Mouse (Mus musculus): ENCODE data around the gene Nbeal2.
A peak's percentile ranks its signal among the peaks of the same experiment; 100 is the strongest.

Gene Nbeal2

DNA sequence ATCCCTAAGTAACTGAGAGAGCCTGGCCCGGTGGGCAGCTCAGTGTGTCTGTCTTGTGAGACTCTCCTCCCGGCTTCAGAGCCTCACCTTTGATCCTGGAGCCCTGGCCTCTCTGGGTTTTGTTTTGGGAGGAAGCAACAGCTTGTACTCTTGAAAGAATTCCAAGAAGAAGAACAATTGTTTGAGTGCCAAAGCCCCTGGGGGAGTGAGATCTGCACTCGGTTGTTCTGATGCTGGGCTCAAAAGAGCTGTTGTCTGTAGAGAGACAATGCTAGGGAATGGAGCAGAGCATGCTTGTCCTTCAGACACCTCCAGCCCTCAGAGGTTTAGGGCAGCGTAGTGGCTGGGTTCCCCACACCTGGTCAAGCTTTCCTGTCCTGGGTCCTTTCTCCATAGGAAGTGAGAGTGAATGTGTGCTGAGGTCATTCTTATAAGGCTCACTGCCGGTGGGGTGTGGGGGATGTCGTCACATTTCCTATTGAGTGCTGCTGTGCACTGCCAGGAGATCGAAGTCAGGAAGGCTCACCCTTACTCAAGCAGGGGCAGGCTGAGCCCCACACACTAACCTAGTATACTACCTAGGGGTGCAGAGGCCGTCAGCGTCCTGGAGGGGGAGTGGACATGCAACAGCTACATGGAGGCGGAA is 19.3 kb upstream of the Nbeal2 start:
- DNase-seq, result no peak

DNA sequence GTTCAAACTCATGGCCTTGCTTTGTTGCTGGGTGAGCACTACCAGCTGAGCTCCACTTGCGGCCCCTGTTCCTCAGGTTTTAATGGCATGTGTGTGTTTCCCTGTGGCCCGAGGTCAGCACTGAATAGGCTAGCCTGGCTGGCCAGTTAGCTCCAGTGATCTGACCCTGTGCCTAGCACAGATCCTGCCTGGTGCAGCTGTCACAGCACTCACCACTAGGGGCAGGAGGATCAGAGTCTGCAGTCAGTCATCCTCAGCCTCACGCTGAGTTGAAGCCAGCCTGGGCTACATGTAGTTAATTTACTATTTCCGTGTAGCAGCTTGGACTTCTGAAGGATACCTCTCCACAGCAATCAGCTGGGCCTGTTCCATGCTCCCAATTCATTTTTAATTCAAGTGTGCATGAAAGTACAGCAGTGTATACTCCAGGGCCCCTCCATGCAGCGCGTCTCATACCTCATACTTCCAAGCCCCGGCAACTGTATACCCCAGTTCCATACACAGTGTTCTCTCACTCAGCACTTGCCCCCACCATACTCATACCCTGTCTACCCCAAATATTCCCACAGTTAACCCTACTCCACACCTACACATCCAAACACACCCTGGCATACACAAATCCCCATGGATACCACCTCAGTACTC is 18.6 kb upstream of the Nbeal2 start:
- peak; percentile 68 for DNase-seq

- DNase-seq, result no peak
Observed at GRCm38 (mm10) chr9:110669785-110670184, 15.8 kb upstream of the Nbeal2 start.

DNA sequence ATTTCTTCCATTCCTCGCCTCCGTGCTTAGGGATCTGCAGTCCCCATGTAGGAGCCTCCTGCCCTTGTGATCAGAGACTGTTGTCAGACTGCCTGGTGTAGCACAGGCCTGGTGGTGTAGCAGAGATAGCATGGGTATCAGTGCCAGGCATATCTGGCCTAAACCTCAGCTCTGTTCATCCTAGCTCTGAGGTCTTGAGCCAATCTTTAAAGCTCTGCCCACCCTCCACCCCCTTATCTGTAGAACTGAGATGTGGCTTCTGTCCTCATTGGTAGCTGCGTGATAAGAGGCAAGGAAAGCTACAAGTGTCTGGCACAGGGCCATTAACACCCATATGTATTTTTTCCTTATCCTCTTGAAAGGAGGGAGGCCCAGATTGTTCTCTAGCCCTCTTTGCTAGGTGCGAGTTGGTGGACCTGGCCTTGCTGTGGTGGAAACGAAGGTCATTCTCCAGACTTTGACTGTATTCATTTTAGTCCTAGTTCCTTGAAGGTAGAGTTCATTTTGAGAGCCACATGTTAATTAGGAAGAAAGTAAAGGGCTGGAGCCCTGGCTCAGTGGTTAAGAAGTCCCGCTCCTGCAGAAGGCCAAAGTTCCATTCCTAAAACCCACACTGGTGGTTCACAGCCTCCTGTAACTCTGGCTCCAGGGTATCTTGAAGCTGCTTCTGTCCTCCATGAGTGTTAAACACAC is 14.8 kb upstream of the Nbeal2 start:
- DNase-seq, result no peak

DNA sequence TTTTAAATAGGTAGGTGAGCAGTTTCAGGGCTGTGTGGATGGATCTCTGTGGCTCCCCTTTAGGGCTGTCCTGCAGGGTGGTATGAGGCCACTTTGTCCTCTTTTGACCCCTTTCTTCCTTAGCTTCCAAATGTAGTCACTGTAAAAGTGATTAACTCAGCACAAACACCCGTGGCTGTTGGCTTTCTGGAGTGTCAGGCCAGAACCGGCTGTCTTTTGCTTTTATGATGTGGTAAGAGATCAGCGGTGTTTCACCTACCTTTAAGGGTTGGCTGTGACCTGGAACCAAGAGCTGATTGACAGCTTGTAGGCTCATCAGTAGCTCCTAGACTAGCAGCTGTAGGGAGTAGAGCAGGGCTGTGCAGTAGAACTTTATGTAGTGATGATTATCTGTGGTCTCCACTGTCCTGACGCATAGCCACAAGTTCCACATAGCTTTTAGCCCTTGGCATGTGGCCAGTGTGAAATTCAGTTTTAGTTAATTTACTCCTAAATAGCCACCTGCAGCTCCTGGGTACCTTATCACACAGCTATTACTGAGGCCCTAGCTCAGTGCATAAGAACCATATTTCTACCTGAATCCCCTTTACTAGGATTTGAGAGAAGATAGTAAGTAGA is 13.4 kb upstream of the Nbeal2 start:
- no peak for DNase-seq

GRCm38 (mm10) chr9:110666374-110666773 is 12.4 kb upstream of the Nbeal2 start:
- no peak for DNase-seq

GRCm38 (mm10) chr9:110665912-110666311 is 12.0 kb upstream of the Nbeal2 start:
- DNase-seq, result peak; percentile 78

DNA sequence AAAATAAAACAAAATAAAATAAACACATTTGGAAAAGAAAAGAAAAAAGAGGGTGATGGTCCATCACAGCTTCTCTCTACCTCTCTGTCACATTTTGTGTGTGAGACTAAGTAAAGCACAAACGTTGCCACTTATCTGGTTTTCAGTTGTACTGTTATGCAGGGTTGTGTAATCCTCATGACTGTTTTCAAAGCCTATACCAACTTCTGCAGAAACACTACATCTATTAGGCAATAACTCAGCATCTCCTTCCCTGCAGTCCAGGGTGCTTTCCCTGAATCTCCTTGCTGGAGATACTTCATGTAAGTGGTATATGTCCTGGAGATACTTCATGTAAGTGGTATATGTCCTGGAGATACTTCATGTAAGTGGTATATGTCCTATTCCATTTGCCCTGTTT is 8.9 kb upstream of the Nbeal2 start:
- DNase-seq, result no peak

DNA sequence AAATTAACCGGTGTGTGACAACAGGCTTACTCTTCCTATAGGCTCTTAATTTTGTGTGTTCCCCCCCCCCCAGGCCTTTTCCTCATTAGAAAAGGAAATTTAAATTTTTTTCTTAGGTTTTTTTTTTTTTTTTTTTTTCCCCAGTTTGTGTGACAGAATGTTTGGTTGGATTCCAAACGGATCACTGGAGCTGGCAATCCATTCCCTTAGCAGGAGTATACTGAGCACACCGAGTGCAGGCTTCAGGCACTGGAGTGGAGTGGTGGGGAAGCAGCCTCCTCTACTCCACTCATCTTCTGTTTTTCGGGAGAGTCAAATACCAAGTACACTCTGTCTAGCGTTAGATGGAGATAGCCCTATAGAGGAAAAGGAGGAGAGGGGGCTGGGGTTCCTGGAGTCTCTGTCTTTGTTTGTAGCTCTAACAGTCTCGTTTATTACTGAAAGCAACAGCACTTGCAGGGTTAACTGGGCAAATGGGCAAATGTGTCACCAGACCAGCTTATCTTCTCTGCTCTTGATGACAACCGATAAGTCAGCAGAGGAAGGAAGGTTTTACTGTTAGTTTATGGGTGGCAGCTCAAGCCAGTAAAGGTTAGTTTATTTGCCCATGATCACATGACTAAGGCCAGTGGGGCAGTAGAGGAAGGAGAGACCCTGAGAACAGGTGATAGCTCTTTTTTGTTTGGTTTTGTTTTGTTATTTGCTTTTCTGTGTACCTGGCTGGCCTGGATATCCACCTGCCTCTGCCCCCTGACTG is 7.1 kb upstream of the Nbeal2 start:
- DNase-seq, result no peak

DNA sequence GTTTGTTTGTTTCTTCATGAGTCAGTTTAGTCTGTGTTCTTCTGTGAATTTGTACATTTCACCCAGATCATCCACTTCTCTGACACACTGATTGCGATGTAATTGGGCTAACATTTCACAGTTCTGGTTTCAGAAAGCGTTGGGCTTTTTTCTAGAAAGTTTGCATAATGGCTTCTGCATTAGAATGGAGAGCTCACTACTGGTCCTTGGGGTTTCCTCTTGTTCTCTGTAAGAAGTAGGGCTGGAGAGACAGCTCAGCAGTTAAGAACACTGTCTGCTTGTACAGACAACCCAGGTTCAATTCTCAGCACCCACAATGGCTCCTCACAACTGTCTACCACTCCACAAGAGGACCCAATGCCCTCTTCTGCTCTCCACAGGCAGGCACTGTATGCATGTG is 6.2 kb upstream of the Nbeal2 start:
- DNase-seq, result no peak

GRCm38 (mm10) chr9:110659521-110659920 is 5.6 kb upstream of the Nbeal2 start:
- DNase-seq, result no peak

DNA sequence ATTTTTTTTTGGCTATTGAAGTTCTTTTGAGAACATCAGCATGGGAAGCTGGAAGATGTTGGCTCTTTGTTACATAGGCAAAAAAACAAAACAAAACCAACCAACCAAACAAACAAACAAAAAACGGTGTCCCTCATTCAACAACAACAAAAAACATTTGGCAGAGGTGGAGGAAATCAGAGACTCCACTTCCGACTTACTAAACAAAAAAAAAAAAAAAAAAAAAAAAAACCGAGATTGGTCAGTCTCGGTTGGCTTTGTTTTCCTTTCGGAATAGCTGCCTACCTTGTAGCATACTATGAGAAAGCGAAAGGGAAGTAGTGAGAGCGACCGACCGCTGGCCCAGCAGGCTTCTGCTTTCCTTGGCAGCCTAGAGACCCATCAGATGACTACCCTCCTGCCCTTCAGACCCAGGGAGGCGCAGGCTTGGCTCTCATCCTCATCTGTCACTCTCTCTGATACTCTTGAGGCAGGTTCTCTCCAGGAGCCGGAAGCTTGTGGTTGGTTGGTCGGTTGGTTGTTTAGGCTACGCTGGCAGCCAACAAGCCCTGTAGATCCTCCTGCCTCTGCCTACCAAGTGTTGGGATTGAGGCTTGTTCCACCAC is 3.6 kb upstream of the Nbeal2 start:
- no peak for DNase-seq

GRCm38 (mm10) chr9:110656249-110657221 is 2.6 kb upstream of the Nbeal2 start, which contains the start of gene Ccdc12:
Gene Ccdc12, plus strand, starts transcription at chr9:110656503.
- peak; percentile 97 for DNase-seq

- DNase-seq, result no peak
Observed at GRCm38 (mm10) chr9:110655651-110656007, 1.7 kb upstream of the Nbeal2 start.

DNA sequence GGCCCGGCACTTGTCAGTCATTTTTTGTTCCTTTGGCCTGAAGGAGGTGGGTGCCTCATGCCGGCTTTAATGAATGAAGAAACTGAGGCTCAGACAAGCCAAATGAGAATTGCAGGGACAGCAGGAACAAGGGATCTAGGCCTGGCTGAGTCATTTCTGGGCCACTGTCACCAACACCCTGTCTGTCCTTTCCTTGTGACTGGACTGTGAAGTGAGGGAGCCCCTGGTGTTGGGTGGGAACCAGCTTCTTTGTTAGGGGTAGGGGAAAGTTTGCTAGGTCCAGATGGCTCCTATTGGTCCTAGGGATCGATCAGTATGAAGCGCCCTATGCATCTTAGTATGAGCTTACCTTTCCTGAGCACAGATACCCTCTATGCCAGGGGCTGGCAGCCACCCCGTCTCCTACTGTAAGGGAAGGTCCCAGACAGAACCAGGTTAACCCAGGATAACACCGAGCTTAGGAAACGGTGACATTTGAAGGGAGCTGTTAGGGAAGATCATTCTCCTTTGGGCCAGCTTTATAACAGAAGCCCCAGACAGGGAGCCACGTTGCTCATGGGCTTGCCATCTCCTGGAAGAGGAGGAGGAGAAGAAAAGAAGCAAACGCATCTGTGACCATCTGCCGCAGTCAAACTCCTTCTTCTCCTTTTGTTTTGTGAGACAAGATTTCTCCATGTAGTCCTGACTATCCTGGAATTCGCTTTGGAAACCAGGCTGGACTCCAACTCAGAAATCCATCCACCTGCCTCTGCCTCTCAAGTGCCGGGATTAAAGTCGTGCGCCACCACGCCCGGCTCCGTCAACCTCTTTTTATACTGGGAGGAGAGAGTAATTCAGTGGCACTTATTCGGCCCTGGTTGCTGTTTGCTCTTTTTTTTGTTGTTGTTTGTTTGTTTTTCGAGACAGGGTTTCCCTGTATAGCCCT is 1.0 kb upstream of the Nbeal2 start:
- DNase-seq, result no peak

- DNase-seq, result no peak
Observed at GRCm38 (mm10) chr9:110652963-110653654, 852 bp downstream of the Nbeal2 start.

DNA sequence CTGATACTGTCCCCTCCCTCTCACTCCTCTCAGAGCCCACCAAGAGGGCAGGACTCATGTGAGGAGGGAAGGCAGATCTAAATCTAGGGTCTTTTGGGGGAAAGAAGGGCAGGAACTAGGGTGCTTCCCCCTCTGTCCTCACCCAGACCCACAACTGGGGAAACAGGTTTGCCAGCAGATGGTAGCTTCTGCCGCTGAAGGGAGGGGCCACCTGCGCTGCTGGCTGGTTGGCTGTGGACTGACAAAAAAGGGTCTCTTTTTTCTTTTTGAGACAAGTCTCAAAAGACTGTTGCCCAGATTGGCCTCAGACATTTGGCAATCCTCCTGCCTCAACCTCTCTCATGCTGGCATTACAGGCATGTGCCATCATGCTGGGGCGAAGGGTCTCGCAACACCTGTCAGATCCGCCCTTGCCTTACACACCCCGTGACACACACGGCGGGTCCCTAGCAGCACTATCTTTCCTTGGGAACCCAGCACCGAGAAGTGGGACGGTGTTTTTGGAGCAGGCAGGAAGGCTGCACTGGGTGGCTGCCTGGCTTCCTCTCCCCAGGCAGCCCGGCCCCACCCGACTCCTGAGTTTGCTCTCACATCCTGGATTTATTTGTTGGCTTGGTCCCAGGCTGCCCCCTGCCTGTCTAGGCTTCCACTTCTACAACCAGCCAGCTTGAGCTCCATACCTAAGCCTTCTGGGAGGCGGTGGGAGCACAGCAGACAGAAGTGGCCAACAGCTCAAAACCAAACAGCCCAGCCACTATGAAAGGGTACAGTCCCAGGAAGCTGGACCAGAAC is 1.8 kb downstream of the Nbeal2 start:
- peak; percentile 82 for DNase-seq

GRCm38 (mm10) chr9:110649775-110650174 is 4.2 kb downstream of the Nbeal2 start:
- DNase-seq, result no peak

GRCm38 (mm10) chr9:110645219-110645618 is 8.7 kb downstream of the Nbeal2 start:
- no peak for DNase-seq

All from lung, postnatal 10 days (tissue).